Mouse (Mus musculus) megakaryocyte-erythroid progenitor cell, adult 5-6 weeks (primary cell): Measurements from ENCODE around the gene Ptpn13. TPM values are rescaled to one million over a fixed set of nuclear protein-coding genes. Genes with fewer than 3 reads are reported as not detected.

ENCODE experiments used
- ATAC-seq: replicated peaks from 2 replicates; pipeline ENCODE4 v1.8.0; 2016; ENCODE audit warnings: mild to moderate bottlenecking, inconsistent platforms; ENCODE audit not compliant: severe bottlenecking, poor library complexity, low FRiP score, low TSS enrichment
- total RNA-seq, 2 experiments: library from RNA; stranded (forward) in 1 of 2; stranded (reverse) in 1 of 2; fragments of 200-1000, 215-1000 nt in 1 of 2; fragments of >200 nt in 1 of 2; fragmentation: Nextera tagmentation in 1 of 2; gene quantifications; 2 replicates each; pipeline ENCODE4 v1.2.3; 2014 to 2017

Ptpn13 gene
- total RNA-seq (2014; fragmentation: Nextera tagmentation) (7.4 and 8.7 TPM in 2 replicates), total RNA-seq (2017) (4.0 and 7.9 TPM in 2 replicates)

GRCm38 (mm10) chr5:103424678-103425319, at the start of gene Ptpn13:
TSS of gene Ptpn13 (plus strand) at chr5:103425192.
- ATAC-seq, result peak; percentile 94

DNA sequence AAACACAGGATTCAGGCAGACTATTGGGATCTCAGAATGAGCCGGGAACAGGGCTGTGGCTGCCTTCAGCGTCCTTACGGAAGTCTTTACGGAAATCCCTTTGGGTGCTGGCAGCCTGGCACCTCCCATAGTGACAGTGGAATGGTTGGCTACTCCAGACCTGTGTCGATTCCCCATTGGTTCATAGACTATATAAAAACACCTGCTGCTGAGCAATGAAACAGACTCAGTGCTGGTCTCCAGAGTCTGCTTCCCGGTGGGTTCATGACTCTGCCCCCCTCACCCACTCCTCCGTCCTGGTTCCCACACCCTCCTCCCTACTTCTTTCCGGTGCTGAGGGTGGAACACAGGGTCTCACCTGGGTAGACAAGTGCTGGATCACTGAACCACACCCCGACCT, 49.8 kb upstream of the Ptpn13 start:
- no peak for ATAC-seq

DNA sequence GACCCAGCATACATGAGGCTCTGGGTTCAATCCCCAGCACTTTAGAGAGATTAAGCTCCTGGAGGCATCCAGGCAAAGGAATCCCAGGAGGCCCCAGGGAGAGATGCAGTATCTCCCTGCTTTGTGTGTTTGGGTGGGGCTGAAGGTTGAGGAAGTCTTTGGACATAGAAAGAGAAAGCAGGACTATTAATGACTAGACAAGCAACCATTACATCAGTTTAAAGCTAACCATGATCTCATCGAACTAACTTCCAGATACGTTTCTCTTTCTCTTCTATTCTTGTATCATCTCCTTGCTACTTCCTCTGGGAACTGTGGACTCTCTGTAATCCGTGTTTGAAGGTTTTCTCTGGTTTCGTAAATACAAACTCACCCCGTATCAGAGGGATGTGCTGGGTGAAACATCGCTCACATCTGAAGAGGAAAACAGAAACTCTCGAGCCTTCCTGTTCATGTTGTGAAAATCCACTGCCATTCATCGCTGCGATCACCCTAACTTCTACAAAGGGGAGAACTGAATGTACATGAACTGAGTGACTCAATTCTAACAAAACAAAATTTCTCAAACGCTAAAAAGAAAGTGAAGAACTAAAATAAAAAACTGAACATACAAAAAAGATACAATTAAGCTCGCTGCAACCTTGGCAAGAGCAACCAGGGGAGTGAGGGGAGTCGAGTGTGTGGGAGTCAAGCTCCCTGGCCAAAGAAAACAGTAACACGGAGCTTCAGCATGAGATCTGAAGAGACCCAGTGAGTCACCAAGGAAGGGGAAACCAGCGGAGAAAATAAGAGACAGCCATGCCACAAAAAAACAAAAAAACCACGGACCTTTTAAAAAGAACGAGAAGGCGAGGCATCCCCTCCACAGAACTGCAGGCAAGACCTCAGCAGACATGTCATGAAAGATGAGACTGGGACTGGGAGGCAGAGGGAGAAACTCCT, 48.4 kb upstream of the Ptpn13 start:
- no peak for ATAC-seq

GRCm38 (mm10) chr5:103377493-103378130, 47.4 kb upstream of the Ptpn13 start:
- ATAC-seq, result peak; percentile 42; the same call in 1 of the 2 replicates

GRCm38 (mm10) chr5:103380785-103381527, 44.0 kb upstream of the Ptpn13 start:
- ATAC-seq, result 0 out of 2 replicates have a peak, but pooled peaks have one; percentile 26

DNA sequence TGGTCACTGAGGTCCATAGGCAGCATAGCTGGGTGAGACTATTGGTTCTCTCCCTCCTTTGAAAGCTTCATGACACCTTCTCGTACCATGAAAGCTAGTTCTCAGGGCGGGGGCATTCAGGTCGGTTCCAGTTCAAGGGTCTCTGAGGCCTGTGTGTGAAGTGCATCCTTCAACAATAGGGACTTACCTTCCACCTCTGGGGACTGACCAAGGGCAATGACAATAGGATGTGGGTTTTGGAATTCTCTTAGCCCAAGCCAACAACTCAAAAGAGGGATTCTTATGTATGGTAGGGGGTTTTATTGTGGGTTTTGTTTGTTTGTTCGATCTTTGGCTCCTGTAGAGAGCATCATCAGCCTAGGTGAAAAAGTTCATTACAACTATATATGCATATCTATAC, 42.0 kb upstream of the Ptpn13 start:
- no peak for ATAC-seq

GRCm38 (mm10) chr5:103384021-103384420, 41.0 kb upstream of the Ptpn13 start:
- no peak for ATAC-seq

DNA sequence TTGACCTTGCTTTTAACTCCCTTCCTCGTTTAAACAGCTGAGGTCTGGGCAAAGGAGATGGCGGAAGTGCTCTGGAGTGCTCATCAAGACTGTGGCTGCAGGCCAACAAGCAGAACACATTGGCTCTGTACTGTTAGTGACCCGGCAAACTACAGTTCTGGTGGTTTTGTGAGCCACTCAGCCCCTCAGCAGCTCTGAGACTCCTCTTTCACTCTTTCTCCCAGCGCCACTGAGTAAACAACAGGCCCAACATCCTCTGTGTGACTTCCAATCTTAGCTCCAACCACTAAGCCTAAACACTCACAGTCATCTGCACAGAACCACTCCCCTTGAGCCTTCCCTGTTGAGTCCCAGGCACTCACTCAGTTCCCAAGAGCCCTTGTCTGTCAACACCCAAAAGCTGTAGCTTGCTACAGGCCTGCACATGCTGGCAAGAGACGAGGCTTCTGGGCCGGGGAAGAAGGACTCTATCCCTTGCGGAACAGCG, 37.4 kb upstream of the Ptpn13 start:
- ATAC-seq, result no peak

- ATAC-seq, result no peak
These were observed 35.6 kb upstream of the Ptpn13 start for GRCm38 (mm10) chr5:103389415-103389814.

DNA sequence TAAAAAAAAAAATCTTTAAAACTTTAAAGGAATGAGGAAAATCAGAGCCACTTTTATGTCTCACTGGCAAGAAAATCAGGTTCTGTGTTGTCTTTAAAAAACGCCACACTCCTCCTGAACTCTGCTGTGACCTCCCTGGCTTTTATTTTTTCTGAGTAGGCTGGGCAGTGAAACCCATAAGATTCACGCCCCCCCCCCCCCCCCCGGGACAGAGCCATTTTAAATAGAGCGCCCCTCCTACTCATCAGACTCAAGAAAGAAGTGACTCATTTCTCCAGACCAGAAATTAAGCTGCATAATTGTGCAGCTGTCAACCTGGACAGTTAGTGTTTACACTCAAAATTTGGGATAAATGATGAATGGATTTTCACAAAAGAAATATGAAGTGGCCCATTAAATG, 31.8 kb upstream of the Ptpn13 start:
- no peak for ATAC-seq

- no peak for ATAC-seq
These were observed 31.2 kb upstream of the Ptpn13 start for GRCm38 (mm10) chr5:103393752-103394151.

DNA sequence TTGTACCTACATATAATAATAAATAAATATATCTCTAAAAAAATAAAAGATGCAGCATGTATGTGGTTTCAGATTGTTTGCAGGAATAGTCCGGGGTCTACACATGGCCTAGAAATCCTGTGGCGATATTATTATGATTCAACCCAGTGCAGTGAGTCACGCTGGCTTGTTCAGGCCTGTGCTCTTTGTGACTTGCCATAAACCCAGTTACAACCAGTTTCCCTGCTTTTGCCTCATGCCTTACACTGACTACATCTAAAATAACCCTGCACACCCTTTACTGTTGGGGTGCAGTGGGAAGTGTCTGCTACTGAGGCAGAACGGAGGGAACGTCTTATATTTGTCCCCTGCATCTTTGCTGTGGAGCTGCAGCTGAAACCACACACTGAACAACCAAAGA, 29.3 kb upstream of the Ptpn13 start:
- no peak for ATAC-seq

DNA sequence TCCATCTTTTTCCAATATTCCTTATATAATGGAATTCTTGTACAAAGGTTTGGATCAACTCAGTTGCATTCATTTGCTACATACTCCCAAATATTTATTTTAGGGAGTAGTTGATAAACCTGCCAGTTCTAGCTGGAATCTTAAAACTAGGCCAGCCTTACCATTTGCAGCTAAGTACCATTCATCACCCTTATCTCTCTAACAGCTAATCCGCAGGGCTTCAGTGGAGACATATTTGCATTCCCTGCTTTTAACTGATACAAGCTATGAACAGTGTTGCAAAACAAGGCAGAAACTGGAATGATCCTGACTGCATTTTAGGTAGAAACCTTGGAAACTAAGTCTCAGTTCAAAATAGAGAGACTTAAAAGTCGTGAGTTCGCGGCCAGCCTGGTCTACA, 27.6 kb upstream of the Ptpn13 start:
- no peak for ATAC-seq

- ATAC-seq, result no peak
These were observed 20.6 kb upstream of the Ptpn13 start for GRCm38 (mm10) chr5:103404213-103404968.

- ATAC-seq, result no peak
These were observed 19.1 kb upstream of the Ptpn13 start for GRCm38 (mm10) chr5:103405921-103406320.

DNA sequence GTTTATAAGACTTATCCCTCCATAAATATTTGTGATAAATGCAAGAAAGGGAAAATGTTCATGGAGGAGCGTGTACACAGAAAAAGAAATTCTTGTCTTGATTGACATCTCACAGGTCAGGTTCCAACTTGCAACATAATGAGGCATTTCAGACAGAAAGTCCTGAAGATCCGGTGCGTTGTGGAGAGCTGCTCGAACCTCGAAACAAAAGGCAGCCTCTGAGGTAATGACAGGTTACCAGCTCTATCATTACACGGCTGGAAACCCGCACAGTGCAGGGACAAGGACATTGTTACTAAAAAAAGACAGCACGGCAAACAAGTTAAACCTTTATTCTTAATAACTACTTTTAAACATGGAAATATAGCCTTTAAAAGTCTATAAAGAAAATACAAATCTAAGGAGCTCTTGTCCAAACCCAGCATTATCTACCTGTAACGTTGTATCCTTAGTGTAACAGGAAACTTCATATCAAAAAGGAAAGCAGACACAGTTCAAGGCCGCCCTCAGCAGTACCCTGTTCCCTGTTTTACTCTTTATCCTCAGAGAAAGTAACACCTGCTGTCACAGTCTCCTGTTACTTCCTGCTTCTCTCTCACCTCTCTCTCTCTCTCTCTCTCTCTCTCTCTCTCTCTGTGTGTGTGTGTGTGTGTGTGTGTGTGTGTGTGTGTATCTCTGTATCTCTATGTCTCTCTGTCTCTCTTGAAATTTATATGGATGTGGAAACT, 12.8 kb upstream of the Ptpn13 start:
- no peak for ATAC-seq

DNA sequence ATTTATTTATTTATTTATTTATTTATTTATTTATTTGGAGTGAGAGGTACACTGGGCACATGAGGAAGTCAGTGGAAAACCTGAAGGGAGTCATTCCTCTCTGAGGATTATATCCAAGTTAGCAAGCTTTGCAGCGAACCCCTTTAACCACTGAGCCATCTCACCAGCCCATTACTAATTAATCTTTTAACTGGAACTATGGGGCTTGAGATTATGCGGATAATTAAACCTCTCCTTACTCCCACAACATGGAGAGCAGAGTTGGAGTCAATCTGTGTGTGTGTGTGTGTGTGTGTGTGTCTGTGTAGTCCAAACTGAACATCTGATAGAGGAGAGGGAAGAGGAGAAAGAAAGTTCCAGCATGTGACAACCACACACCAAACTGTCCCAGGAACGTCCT, 10.4 kb upstream of the Ptpn13 start:
- ATAC-seq, result no peak

DNA sequence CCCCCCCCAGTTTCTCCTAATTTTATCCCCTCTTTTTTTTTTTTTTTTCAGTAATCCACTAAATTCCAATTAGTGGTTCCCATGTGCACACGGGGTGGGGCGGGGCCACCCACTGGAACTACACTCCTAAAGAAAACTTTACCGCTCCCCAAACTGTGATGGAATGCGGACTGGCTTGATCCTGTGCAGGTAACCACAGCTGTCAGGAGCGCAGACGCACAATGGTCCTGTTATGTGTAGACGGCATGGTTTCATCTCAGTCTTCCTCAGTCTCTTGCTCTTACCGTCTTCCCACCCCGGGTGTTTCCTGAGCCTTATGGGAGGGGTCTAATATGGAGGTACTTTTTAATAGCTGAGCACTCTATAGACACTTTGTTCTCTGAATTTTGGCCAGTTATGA, 7.0 kb upstream of the Ptpn13 start:
- ATAC-seq, result no peak
